Mouse (Mus musculus): ENCODE measurements around the gene Clint1.

DNA sequence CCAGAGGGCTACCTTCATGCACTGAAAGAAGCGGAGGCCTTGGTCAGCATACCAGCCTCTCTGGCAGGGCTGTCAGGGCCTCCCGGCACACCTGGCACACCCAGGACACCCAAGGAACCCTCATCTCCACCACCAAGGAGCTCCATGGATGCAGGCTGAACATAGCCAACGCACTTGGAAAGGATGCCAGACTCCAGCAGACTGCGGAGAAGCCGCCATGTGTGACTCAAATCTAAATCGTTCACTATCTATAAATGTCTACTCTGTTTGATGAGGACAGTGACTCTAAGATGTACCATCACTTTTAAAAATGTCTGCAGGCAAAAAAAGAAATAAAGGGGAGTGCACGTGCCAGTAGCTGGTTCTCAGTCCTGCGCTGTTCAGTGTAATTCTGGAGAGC is 85.6 kb downstream of the Clint1 start:
- TF ChIP-seq GATA1 (IDR thresholded peaks at IDR 0.05; ENCODE audit: low read length) (no peak), TAL1 (IDR thresholded peaks at IDR 0.05; ENCODE audit: low read length) (no peak)

Measured in erythroblast, embryonic 14.5 days (primary cell).